Mouse (Mus musculus): ENCODE data around the gene Dnajb11.

Dnajb11 gene

GRCm38 (mm10) chr16:22857431-22858113 lies at the start of gene Dnajb11, which contains the start of gene Tbccd1:
TSS of gene Dnajb11 (plus strand) at chr16:22857845.
TSS of gene Tbccd1 (minus strand) at chr16:22857669.
- peak; percentile 99 for DNase-seq (ENCODE audit: low read depth, low spot score)

- no peak for DNase-seq (ENCODE audit: low read depth, low spot score)
Measured at GRCm38 (mm10) chr16:22811477-22811876, 46.2 kb upstream of the Dnajb11 start, which contains the start of gene Crygs. TSS of gene Crygs (minus strand) at chr16:22811577.

GRCm38 (mm10) chr16:22820731-22821130 lies 36.9 kb upstream of the Dnajb11 start:
- DNase-seq (ENCODE audit: low read depth, low spot score): no peak

GRCm38 (mm10) chr16:22832932-22833525 lies 24.6 kb upstream of the Dnajb11 start:
- no peak for DNase-seq (ENCODE audit: low read depth, low spot score)

GRCm38 (mm10) chr16:22839146-22839857 lies 18.3 kb upstream of the Dnajb11 start:
- DNase-seq (ENCODE audit: low read depth, low spot score): no peak

GRCm38 (mm10) chr16:22842871-22843270 lies 14.8 kb upstream of the Dnajb11 start:
- DNase-seq (ENCODE audit: low read depth, low spot score): no peak

- peak; percentile 21 for DNase-seq (ENCODE audit: low read depth, low spot score)
Measured at GRCm38 (mm10) chr16:22844061-22844801, 13.4 kb upstream of the Dnajb11 start.

GRCm38 (mm10) chr16:22844834-22845233 lies 12.8 kb upstream of the Dnajb11 start:
- no peak for DNase-seq (ENCODE audit: low read depth, low spot score)

GRCm38 (mm10) chr16:22845481-22845880 lies 12.2 kb upstream of the Dnajb11 start:
- DNase-seq (ENCODE audit: low read depth, low spot score): no peak

GRCm38 (mm10) chr16:22847686-22848085 lies 10.0 kb upstream of the Dnajb11 start:
- no peak for DNase-seq (ENCODE audit: low read depth, low spot score)

GRCm38 (mm10) chr16:22848331-22848730 lies 9.3 kb upstream of the Dnajb11 start:
- no peak for DNase-seq (ENCODE audit: low read depth, low spot score)

- no peak for DNase-seq (ENCODE audit: low read depth, low spot score)
Measured at GRCm38 (mm10) chr16:22852709-22853108, 4.9 kb upstream of the Dnajb11 start.

GRCm38 (mm10) chr16:22856773-22857172 lies 872 bp upstream of the Dnajb11 start:
- DNase-seq (ENCODE audit: low read depth, low spot score): no peak

GRCm38 (mm10) chr16:22872397-22872796 lies 14.8 kb downstream of the Dnajb11 start:
- DNase-seq (ENCODE audit: low read depth, low spot score): no peak

- DNase-seq (ENCODE audit: low read depth, low spot score): no peak
Measured at GRCm38 (mm10) chr16:22873369-22873768, 15.7 kb downstream of the Dnajb11 start.

- DNase-seq (ENCODE audit: low read depth, low spot score): peak; percentile 62
Measured at GRCm38 (mm10) chr16:22876218-22877043, 18.8 kb downstream of the Dnajb11 start.

- DNase-seq (ENCODE audit: low read depth, low spot score): no peak
Measured at GRCm38 (mm10) chr16:22877660-22878390, 20.2 kb downstream of the Dnajb11 start.

GRCm38 (mm10) chr16:22878716-22879115 lies 21.1 kb downstream of the Dnajb11 start:
- no peak for DNase-seq (ENCODE audit: low read depth, low spot score)

- DNase-seq (ENCODE audit: low read depth, low spot score): no peak
Measured at GRCm38 (mm10) chr16:22879945-22880595, 22.4 kb downstream of the Dnajb11 start.

GRCm38 (mm10) chr16:22880900-22881299 lies 23.3 kb downstream of the Dnajb11 start:
- no peak for DNase-seq (ENCODE audit: low read depth, low spot score)
